Mouse (Mus musculus) myocyte (in vitro differentiated cells): ENCODE data around the gene Ada.

Source experiments
- E2F4 ChIP-seq: IDR thresholded peaks from one replicate; pipeline ENCODE4 v1.6.1; 2011; ENCODE audit warnings: mild to moderate bottlenecking, control low read depth, moderate library complexity; ENCODE audit not compliant: insufficient read depth
- MAX ChIP-seq: IDR thresholded peaks from one replicate; pipeline ENCODE4 v1.6.1; 2011; ENCODE audit warnings: low read depth, mild to moderate bottlenecking, control low read depth
- POLR2A ChIP-seq: IDR thresholded peaks from one replicate; pipeline ENCODE4 v1.6.1; 2011; ENCODE audit warnings: low read depth, mild to moderate bottlenecking, control low read depth, moderate library complexity; ENCODE audit not compliant: insufficient read length
- POLR2AphosphoS2 ChIP-seq: IDR thresholded peaks from one replicate; pipeline ENCODE4 v1.6.1; 2011; ENCODE audit warnings: low read depth, control low read depth; ENCODE audit not compliant: insufficient read length
- SRF ChIP-seq: IDR thresholded peaks from one replicate; pipeline ENCODE4 v1.6.1; 2011; ENCODE audit warnings: low read depth; ENCODE audit not compliant: control insufficient read depth, insufficient read length
- TCF12 ChIP-seq: IDR thresholded peaks from one replicate; pipeline ENCODE4 v1.6.1; 2011; ENCODE audit warnings: mild to moderate bottlenecking, control low read depth; ENCODE audit not compliant: poor library complexity, insufficient read depth, severe bottlenecking
- TCF3 ChIP-seq: IDR thresholded peaks from one replicate; pipeline ENCODE4 v1.6.1; 2011; ENCODE audit warnings: low read depth, control low read depth; ENCODE audit not compliant: insufficient read length
- USF1 ChIP-seq: IDR thresholded peaks from one replicate; pipeline ENCODE4 v1.6.1; 2011; ENCODE audit warnings: low read depth, mild to moderate bottlenecking, control low read depth, moderate library complexity

DNA sequence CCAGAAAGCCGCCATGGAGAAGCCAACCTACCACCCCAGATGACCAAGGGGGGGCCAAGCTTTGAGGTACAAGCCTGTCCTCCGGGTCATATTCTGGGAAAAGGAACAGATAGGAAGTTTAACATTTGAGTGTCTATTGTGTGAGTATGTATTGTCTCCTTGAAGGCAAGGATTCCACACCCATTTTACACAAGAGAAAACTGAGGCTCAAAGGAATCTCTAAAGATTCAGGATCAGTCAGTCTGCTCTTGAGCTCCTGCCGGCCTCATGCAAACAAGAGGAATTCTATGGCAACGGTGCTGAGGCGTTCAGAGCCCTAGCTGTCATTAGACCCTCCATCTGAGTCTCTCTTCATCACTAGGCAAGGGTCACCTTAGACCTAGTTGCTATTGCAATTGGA lies 7.4 kb downstream of the Ada start:
- TF ChIP-seq SRF (no peak), POLR2A (no peak), MAX (no peak), E2F4 (no peak), USF1 (no peak), TCF12 (no peak), POLR2AphosphoS2 (no peak), TCF3 (no peak)
